Mouse (Mus musculus) adrenal gland, postnatal 10 days (tissue): ENCODE data around the gene Irak4. TPM values are rescaled to one million over a fixed set of nuclear protein-coding genes. Genes with fewer than 3 reads are reported as not detected.

Experiments used
- DNase-seq: peaks from one replicate; pipeline ENCODE4 v3.0.0; 2021; ENCODE audit warnings: mixed read lengths
- total RNA-seq, 2 experiments: library from RNA; stranded (reverse); gene quantifications; 2 replicates each; pipeline ENCODE4 v1.2.3; 2021

Irak4 gene
- total RNA-seq, 2 experiments from 2014 or later = 14.1 to 14.2 TPM

- no peak for DNase-seq
Measured at GRCm38 (mm10) chr15:94558895-94559656, 15.6 kb downstream of the Irak4 start.

- no peak for DNase-seq
Measured at GRCm38 (mm10) chr15:94564909-94565308, 21.5 kb downstream of the Irak4 start.

DNA sequence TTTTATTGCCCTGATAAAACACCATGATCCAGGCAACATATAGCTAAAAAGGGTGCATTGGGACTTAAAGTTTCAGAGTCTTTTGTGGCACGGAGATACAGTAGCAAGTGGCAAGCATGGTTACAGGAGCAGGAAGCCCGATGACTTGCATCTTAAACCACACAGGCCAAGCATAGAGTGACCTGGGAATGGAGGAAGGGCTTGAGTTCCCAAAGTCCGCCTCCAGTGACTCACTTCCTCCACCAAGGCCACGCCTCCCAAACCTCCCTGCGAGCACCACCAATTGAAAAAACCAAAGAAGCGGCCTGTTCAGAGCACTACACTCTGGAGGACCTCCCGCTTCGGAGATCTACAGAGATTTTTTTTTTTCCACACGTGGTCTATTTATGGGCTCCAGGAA, 22.4 kb downstream of the Irak4 start:
- no peak for DNase-seq

GRCm38 (mm10) chr15:94568496-94569182, 25.2 kb downstream of the Irak4 start:
- no peak for DNase-seq

DNA sequence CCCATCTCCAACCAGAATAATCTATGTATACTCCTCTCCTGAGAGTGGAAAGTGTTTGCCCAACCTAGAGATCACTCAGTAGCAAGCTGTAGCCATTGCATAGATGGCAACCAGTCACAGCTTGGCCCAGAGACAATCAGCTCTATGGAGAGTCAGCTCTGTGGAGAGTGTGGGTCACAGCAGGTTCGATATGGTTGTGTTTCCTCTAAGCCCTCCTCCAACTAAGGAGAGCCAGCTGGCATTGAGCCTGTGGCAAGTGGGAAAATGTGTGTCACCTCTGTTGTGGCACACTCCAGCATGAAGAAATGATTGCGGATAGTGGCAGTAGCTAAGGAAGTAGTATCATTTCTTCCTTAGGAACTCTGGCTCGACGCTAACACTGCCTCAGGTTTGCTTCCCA, 28.1 kb downstream of the Irak4 start:
- DNase-seq = no peak

GRCm38 (mm10) chr15:94572746-94573145, 29.3 kb downstream of the Irak4 start:
- DNase-seq = no peak

DNA sequence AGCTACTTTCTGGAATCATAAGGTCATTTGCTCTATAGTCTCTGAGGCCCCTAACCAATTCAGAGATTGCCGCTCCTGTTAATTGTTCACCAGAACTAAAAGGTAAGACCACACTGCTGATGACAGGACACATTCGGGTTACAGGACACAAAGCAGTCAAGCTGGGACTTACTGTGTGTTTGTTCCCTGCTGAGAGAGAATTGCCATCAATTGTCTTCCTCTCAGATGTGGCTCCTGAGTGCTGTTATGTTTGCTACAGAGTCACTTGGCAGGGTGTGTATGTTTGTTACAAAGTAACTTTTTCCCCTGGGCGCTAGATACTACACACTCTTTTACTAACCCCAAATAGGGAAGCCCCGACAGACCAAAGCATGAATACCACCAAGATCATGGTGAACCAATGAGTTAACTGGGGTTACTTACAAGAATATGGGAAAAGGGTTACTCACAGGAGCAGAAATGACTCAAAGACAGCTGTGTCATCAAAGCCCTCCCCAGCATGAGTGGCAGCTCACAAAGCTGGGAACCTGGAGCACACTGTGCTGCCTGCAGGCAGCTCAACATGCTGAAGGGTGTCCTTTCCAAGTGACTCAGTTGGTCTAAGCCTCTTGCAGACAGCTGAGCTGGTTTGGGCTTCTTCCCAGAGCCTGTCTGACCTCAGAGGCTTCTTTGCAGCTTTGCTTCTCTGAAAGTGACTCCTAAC, 31.3 kb downstream of the Irak4 start:
- no peak for DNase-seq

DNA sequence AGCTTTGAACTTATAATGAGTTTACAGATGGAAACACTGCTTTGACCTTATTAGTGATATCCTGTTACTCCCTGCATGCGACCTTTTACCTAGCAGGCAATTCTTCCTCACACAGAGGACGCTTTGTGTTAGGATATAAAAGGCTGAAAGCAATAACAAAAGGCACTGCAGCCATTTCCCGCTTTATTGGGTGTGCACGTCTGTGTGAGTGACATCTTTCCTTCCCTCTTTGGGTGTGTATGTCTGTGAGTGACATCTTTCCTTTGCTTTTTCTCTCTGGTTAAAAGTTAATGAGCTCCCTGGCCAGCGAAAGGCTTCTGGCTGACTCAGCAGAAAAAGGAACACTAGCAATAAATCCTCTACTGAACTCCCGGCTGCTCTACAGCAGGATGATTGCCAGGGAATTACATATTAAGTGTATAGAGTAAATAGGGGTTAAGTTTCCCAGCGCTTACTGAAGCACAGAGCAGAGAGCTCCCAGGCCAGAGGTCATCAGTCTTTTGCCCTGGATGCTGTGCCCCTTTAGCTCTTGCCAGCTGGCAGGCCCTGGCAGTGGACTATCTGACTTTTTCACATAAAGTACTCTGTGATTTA, 38.7 kb downstream of the Irak4 start:
- peak; percentile 41 for DNase-seq

GRCm38 (mm10) chr15:94583153-94583552, 39.7 kb downstream of the Irak4 start:
- DNase-seq = no peak

- DNase-seq = no peak
Measured at GRCm38 (mm10) chr15:94584738-94585137, 41.3 kb downstream of the Irak4 start.

- DNase-seq = no peak
Measured at GRCm38 (mm10) chr15:94587826-94588715, 44.6 kb downstream of the Irak4 start.

GRCm38 (mm10) chr15:94589219-94590075, 46.0 kb downstream of the Irak4 start, which contains the start of gene Twf1:
Gene Twf1, minus strand, starts transcription at chr15:94589889.
- DNase-seq = peak; percentile 100

- no peak for DNase-seq
Measured at GRCm38 (mm10) chr15:94590083-94590482, 46.6 kb downstream of the Irak4 start.

DNA sequence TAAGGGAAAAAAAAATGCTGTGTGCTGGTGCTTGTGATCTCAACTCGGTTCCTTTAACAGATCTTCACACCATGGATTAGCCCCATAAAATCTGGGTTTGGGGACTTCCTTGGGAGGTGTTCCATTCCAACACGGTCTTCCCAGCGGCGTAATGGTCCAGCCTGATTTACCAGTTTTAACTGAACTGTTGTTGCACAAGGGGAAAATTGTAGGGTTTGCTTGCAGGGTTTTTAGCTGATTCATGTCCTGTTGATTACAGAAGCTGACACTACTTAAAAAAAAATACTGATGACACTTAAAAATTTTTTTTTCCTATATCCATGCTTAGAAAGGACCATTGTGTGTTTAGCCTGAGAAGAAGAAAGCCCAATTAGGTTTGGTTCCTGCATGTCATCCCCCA, 47.9 kb downstream of the Irak4 start:
- DNase-seq = no peak

- no peak for DNase-seq
Measured at GRCm38 (mm10) chr15:94593586-94593985, 50.1 kb downstream of the Irak4 start.

DNA sequence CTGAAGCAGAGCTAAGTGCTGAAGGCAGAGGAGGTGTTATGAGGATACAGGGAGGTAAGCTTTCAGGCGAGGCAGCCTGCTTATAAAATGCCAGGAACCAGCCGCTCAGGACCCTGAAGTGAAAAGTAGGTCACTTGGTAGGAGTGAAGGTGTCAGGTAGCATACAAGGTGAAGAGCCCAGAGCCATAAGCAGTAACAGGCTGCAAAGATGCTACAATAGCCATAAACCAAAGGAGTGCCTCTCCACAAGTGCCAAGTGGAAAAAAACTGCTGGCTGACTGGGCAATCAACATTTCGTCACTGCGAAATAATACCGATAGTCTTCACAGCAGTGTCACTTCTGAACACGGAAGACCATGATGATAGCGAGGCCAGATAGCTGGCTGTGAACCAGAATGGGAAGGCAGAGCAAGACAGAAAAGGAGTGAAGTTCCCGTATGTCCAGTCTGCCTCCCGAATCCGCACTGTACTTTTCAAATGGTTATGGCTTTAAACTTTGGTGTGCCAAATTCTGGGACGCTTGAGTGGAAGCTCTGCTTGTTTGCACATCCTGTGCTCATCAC, 56.8 kb downstream of the Irak4 start:
- DNase-seq = no peak

- DNase-seq = peak; percentile 76
Measured at GRCm38 (mm10) chr15:94601339-94601738, 57.9 kb downstream of the Irak4 start.

GRCm38 (mm10) chr15:94602441-94602840, 59.0 kb downstream of the Irak4 start:
- no peak for DNase-seq

DNA sequence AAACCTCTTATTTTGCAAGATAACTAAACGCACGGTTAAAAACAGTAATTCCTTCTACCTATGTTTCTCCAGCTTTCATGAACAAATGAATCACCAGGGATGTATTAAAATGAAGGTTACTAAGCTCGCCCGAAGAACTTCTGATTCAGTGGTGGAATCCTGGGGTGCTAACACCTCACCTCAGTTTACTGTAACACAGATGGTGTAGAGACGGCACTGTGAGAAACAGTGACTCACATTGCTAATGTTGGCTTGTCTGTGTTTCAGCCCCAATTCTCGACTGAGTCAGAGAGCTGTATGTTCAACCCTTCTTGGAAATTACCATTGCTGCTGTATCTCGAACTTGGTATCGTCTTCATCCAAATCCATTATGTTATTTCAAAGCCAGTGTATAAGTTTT, 64.3 kb downstream of the Irak4 start:
- DNase-seq = no peak

- DNase-seq = no peak
Measured at GRCm38 (mm10) chr15:94616036-94616435, 72.6 kb downstream of the Irak4 start.
